Mouse (Mus musculus): ENCODE results near the gene Samd4b.

- TF ChIP-seq CHD2 (IDR thresholded peaks at IDR 0.05; ENCODE audit: low read depth, low read length) = no peak
- TF ChIP-seq HCFC1 (IDR thresholded peaks at IDR 0.05; ENCODE audit: borderline replicate concordance, insufficient read depth, low read length) = no peak
Observed at GRCm38 (mm10) chr7:28547628-28548027, 50.3 kb downstream of the Samd4b start.
